Mouse (Mus musculus) adrenal gland, postnatal 14 days (tissue): ENCODE data around the gene Gm9048. TPM values are rescaled to one million over a fixed set of nuclear protein-coding genes. Genes with fewer than 3 reads are reported as not detected.
"Not testable (repeated sequence)": the region's sequence is repeated elsewhere in the genome, so short reads cannot be mapped to it uniquely, and the experiment has no call there.

Experiments used
- DNase-seq: peaks from one replicate; pipeline ENCODE4 v3.0.0; 2021; ENCODE audit warnings: mixed read lengths
- long read RNA-seq, 2 experiments: library from polyadenylated mRNA; stranded (forward); transcript quantifications; one replicate each; pipeline ENCODE4 v2.0.0; 2021
- total RNA-seq: library from RNA; stranded (reverse); gene quantifications from 2 replicates; pipeline ENCODE4 v1.2.3, GENCODE M21; 2021

Gene Gm9048
- not detected in 2 replicates for total RNA-seq
- long read RNA-seq, experiment 1 = 0 reads
- long read RNA-seq, experiment 2 = 0 reads

GRCm38 (mm10) chr10:118348579-118348978, at the start of gene Gm9048:
Gene Gm9048, minus strand, starts transcription at chr10:118348679.
- DNase-seq = not testable (repeated sequence)

DNA sequence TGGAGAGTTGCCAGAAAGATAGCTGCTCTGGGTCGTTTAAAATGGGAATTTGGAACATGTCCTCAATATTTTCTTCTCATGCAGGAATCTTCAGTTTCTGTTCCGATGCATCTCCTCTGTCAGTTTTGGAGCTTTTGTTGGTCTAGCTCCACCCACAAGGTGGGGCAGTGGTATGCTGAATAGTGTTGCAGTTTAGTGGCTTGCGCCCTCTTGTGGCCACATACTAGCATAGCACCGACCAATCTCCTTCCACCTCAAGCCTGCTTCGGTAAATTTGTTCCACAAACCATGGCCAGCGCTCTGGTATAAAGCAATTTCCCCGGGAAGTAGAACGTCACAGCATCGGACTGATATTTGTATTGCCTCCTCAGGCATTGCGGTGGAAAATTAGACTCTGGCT, 22.0 kb upstream of the Gm9048 start:
- DNase-seq = peak; percentile 90

DNA sequence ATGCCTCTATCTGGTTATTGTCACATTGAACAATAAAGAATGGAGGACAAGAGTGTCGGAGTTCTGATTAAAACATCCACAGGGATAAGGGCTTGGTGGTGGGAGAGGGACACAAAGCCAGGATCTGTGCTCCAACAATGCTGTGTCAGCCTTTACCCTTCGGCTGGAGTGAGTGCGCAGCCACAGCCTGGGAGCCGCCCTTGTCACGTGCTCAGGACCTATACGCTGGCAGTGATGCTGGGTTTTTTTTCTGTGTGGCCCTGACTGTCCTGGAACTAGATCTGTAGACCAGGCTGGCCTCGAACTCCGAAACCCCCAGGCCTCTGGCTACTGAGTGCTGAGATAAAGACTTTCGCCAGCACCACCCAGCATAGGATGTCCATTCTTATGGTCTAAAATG, 21.0 kb upstream of the Gm9048 start:
- no peak for DNase-seq

DNA sequence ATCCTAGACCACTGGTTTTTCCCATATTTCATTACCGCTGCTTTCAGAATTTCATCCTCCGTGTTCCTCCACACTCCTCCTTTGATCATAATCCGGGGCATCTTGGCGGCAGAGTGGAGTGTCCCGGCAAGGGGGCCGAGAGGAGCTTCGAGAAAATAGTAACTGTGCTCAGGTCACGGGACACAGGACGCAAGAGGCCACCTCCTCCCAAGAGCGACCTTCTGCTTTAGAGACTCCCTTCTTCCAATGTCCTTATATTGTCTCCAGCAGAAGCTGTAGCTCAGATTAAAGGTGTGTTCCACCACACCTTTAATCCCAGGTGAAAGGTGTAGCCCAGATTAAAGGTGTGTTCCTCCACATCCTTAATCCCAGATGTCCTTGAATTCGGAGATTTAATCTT, 5.5 kb upstream of the Gm9048 start, which contains the start of gene Gm9049:
Gene Gm9049, minus strand, starts transcription at position 101 of the 400 bp plus-strand sequence.
- DNase-seq = not testable (repeated sequence)

DNA sequence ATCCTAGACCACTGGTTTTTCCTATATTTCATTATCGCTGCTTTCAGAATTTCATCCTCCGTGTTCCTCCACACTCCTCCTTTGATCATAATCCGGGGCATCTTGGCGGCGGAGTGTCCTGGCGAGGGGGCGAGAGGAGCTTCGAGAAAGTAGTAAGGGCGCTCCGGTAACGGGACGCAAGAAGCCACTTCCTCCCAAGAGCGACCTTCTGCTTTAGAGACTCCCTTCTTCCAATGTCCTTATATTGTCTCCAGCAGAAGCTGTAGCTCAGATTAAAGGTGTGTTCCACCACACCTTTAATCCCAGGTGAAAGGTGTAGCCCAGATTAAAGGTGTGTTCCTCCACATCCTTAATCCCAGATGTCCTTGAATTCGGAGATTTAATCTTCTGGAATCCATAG, 5.3 kb downstream of the Gm9048 start, which contains the start of gene Gm9046:
Gene Gm9046, minus strand, starts transcription at position 101 of the 400 bp plus-strand sequence.
- DNase-seq = not testable (repeated sequence)

DNA sequence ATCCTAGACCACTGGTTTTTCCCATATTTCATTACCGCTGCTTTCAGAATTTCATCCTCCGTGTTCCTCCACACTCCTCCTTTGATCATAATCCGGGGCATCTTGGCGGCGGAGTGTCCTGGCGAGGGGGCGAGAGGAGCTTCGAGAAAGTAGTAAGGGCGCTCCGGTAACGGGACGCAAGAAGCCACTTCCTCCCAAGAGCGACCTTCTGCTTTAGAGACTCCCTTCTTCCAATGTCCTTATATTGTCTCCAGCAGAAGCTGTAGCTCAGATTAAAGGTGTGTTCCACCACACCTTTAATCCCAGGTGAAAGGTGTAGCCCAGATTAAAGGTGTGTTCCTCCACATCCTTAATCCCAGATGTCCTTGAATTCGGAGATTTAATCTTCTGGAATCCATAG, 10.7 kb downstream of the Gm9048 start, which contains the start of gene Gm9045:
Gene Gm9045, minus strand, starts transcription at position 101 of the 400 bp plus-strand sequence.
- DNase-seq = not testable (repeated sequence)

DNA sequence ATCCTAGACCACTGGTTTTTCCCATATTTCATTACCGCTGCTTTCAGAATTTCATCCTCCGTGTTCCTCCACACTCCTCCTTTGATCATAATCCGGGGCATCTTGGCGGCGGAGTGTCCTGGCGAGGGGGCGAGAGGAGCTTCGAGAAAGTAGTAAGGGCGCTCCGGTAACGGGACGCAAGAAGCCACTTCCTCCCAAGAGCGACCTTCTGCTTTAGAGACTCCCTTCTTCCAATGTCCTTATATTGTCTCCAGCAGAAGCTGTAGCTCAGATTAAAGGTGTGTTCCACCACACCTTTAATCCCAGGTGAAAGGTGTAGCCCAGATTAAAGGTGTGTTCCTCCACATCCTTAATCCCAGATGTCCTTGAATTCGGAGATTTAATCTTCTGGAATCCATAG, 16.2 kb downstream of the Gm9048 start, which contains the start of gene Gm9044:
Gene Gm9044, minus strand, starts transcription at position 101 of the 400 bp plus-strand sequence.
- DNase-seq = not testable (repeated sequence)

DNA sequence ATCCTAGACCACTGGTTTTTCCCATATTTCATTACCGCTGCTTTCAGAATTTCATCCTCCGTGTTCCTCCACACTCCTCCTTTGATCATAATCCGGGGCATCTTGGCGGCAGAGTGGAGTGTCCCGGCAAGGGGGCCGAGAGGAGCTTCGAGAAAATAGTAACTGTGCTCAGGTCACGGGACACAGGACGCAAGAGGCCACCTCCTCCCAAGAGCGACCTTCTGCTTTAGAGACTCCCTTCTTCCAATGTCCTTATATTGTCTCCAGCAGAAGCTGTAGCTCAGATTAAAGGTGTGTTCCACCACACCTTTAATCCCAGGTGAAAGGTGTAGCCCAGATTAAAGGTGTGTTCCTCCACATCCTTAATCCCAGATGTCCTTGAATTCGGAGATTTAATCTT, 21.6 kb downstream of the Gm9048 start, which contains the start of gene Gm9040:
Gene Gm9040, minus strand, starts transcription at position 101 of the 400 bp plus-strand sequence.
- not testable (repeated sequence) for DNase-seq

DNA sequence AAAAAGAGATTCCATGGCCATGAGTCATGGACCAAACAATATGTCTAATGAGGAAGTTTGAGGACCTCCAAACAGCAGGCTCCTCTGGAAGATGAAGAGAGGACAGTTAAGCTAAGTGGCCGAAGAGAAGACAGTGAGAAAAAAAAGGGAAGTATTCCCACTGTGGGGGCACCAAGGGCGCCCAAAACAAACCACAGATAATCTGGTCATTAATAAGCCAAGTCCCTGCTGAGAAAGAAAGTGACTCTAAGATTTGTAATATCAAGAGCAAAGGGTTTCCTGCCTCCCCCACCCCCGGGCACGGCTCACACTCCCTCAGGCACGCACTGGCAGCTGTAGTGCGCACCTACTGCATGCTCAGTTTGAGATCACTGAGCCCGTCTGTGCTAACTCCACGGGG, 29.5 kb downstream of the Gm9048 start:
- no peak for DNase-seq

DNA sequence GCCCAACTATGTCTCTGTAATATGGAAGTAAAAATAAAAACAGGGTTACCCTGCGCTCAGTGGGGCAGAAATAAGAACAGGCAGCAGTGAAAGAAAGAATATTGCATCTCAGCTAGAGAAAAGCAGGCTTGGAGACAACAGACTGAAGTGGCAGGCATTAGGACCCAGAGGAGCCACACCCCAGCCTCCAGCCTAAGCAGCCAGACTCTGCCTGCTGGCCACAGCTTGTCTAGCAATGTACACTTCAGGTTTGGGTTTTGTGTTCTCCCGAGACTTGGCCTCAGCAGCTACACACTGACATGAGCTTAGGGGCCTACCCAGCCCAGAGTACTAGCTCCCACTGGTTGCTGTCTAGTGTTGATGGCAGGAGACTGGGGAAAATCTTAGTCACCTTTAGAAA, 46.3 kb downstream of the Gm9048 start:
- DNase-seq = not testable (repeated sequence)

Other genes starting within 250 kb of the Gm9048 start
- 15.7 and 17.6 TPM in 2 replicates for gene Mdm1, start 206.9 kb downstream of the Gm9048 start, total RNA-seq
- gene Il22, start 143.7 kb downstream of the Gm9048 start, total RNA-seq = not detected in 2 replicates
- gene Gm32717, start 107.9 kb downstream of the Gm9048 start, total RNA-seq = 0.45 and 0.52 TPM in 2 replicates
- gene Gm32802, start 90.0 kb downstream of the Gm9048 start, total RNA-seq = 0.45 and 0.52 TPM in 2 replicates
- not detected in 2 replicates for gene Iltifb, start 53.6 kb downstream of the Gm9048 start, total RNA-seq
- not detected in 2 replicates for gene Gm9040, start 21.7 kb downstream of the Gm9048 start, total RNA-seq
- not detected in 2 replicates for gene Gm9044, start 16.3 kb downstream of the Gm9048 start, total RNA-seq
- not detected in 2 replicates for gene Gm9045, start 10.8 kb downstream of the Gm9048 start, total RNA-seq
- not detected in 2 replicates for gene Gm9046, start 5.4 kb downstream of the Gm9048 start, total RNA-seq
- gene Gm9049, start 5.4 kb upstream of the Gm9048 start, total RNA-seq = not detected in 2 replicates
- gene Ifng, start 92.4 kb upstream of the Gm9048 start, total RNA-seq = not detected in 2 replicates